Mouse (Mus musculus): Measurements from ENCODE around the gene Hk1. TPM values are rescaled to one million over a fixed set of nuclear protein-coding genes. Genes with fewer than 3 reads are reported as not detected.

The Hk1 gene
- polyA plus RNA-seq, 1 experiment: 10.0 TPM

- H3K4me3 ChIP-seq (ENCODE audit: low read depth, low read length): no peak overlapping the region
- no peaks in the 10 kb centered on the region for H3K36me3 ChIP-seq (ENCODE audit: control insufficient read depth, insufficient read depth, low read length)
- TF ChIP-seq POLR2A (IDR thresholded peaks at IDR 0.05; ENCODE audit: low read depth, low read length) (no peak), CTCF (IDR thresholded peaks at IDR 0.05; ENCODE audit: extremely low read depth, insufficient read length, insufficient replicate concordance, low read depth, low read length) (no peak)
- no peak overlapping the region for H3K27ac ChIP-seq (ENCODE audit: insufficient read depth, low read depth, low read length)
- H3K27me3 ChIP-seq (ENCODE audit: control insufficient read depth, insufficient read depth, low read length): no peaks in the 10 kb centered on the region
- H3K4me1 ChIP-seq (ENCODE audit: control insufficient read depth, insufficient read depth, insufficient read length, low read length): peaks cover 10% of the 10 kb centered on the region
- WGBS: 90% methylated on average over 11 of the region's 11 CpGs
Measured at GRCm38 (mm10) chr10:62308896-62309491, 70.7 kb downstream of the Hk1 start.

GRCm38 (mm10) chr10:62306483-62306882, 73.2 kb downstream of the Hk1 start:
- no peak overlapping the region for H3K4me3 ChIP-seq (ENCODE audit: low read depth, low read length)
- TF ChIP-seq POLR2A (IDR thresholded peaks at IDR 0.05; ENCODE audit: low read depth, low read length): no peak
- TF ChIP-seq CTCF (IDR thresholded peaks at IDR 0.05; ENCODE audit: extremely low read depth, insufficient read length, insufficient replicate concordance, low read depth, low read length): no peak
- H3K27me3 ChIP-seq (ENCODE audit: control insufficient read depth, insufficient read depth, low read length): no peaks in the 10 kb centered on the region
- H3K4me1 ChIP-seq (ENCODE audit: control insufficient read depth, insufficient read depth, insufficient read length, low read length): peaks cover 3% of the 10 kb centered on the region; the same call in 1 of the 2 replicates
- WGBS: 60% methylated on average over 3 of the region's 3 CpGs
- H3K36me3 ChIP-seq (ENCODE audit: control insufficient read depth, insufficient read depth, low read length): no peaks in the 10 kb centered on the region
- H3K27ac ChIP-seq (ENCODE audit: insufficient read depth, low read depth, low read length): no peak overlapping the region

GRCm38 (mm10) chr10:62305090-62305489, 74.6 kb downstream of the Hk1 start:
- no peaks in the 10 kb centered on the region for H3K36me3 ChIP-seq (ENCODE audit: control insufficient read depth, insufficient read depth, low read length)
- WGBS: 62% methylated on average over 6 of the region's 6 CpGs
- H3K27ac ChIP-seq (ENCODE audit: insufficient read depth, low read depth, low read length): no peak overlapping the region
- H3K4me1 ChIP-seq (ENCODE audit: control insufficient read depth, insufficient read depth, insufficient read length, low read length): 0 out of 2 replicates have a peak, but pooled peaks cover 3% of the 10 kb centered on the region
- no peak overlapping the region for H3K4me3 ChIP-seq (ENCODE audit: low read depth, low read length)
- H3K27me3 ChIP-seq (ENCODE audit: control insufficient read depth, insufficient read depth, low read length): no peaks in the 10 kb centered on the region
- TF ChIP-seq POLR2A (IDR thresholded peaks at IDR 0.05; ENCODE audit: low read depth, low read length) (no peak), CTCF (IDR thresholded peaks at IDR 0.05; ENCODE audit: extremely low read depth, insufficient read length, insufficient replicate concordance, low read depth, low read length) (no peak)

GRCm38 (mm10) chr10:62300006-62300827, 79.5 kb downstream of the Hk1 start:
- Histone ChIP-seq H3K27me3 (ENCODE audit: control insufficient read depth, insufficient read depth, low read length) (no peaks in the 10 kb centered on the region), H3K36me3 (ENCODE audit: control insufficient read depth, insufficient read depth, low read length) (peaks cover 4% of the 10 kb centered on the region; the same call in 1 of the 2 replicates), H3K27ac (ENCODE audit: insufficient read depth, low read depth, low read length) (no peak overlapping the region), H3K4me1 (ENCODE audit: control insufficient read depth, insufficient read depth, insufficient read length, low read length) (0 out of 2 replicates have a peak, but pooled peaks cover 3% of the 10 kb centered on the region), H3K4me3 (ENCODE audit: low read depth, low read length) (no peak overlapping the region)
- 50% methylated on average over 23 of the region's 23 CpGs for WGBS
- TF ChIP-seq POLR2A (IDR thresholded peaks at IDR 0.05; ENCODE audit: low read depth, low read length): no peak
- TF ChIP-seq CTCF (IDR thresholded peaks at IDR 0.05; ENCODE audit: extremely low read depth, insufficient read length, insufficient replicate concordance, low read depth, low read length): no peak

DNA sequence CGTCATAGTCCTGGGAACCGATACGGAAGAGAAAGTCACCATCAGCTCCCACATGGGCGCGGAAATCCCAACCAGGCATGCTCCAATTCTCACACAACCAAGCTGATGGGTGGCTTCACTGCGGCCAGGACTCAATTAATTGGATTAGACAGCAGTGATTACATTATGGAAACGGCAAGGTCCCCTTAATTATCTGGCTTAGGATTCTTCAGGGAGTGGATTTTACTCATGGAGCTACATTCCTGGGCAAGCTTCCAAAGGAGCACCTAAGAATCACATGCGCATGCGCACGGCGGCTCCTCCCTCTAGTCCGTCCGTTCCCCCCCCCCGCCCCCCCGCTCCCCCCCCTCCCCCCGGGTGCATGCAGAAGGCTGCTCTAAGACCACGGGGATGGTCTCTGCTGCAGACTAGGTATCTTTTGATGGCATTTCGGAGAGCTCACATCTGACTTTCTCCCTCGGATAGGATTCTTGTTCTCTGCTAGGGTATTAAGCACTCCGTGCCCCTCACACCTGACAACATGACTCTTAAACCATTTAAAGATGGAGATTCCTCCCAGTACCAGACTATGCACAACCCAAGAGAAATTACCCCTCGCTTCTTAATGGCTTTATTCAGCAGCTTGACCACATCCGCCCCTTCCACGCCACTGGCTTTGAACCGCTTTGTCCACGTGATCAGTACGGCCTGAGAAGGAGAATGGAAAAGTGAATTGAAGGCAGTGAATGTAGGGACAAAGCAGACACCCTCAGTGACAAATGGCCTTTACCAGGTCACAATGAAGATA, 83.4 kb downstream of the Hk1 start:
- Histone ChIP-seq H3K27me3 (ENCODE audit: control insufficient read depth, insufficient read depth, low read length) (no peaks in the 10 kb centered on the region), H3K4me1 (ENCODE audit: control insufficient read depth, insufficient read depth, insufficient read length, low read length) (0 out of 2 replicates have a peak, but pooled peaks cover 3% of the 10 kb centered on the region), H3K36me3 (ENCODE audit: control insufficient read depth, insufficient read depth, low read length) (peaks cover 4% of the 10 kb centered on the region; the same call in 1 of the 2 replicates), H3K4me3 (ENCODE audit: low read depth, low read length) (no peak overlapping the region), H3K27ac (ENCODE audit: insufficient read depth, low read depth, low read length) (no peak overlapping the region)
- TF ChIP-seq POLR2A (IDR thresholded peaks at IDR 0.05; ENCODE audit: low read depth, low read length): no peak
- TF ChIP-seq CTCF (IDR thresholded peaks at IDR 0.05; ENCODE audit: extremely low read depth, insufficient read length, insufficient replicate concordance, low read depth, low read length): no peak
- WGBS: 83% methylated on average over 20 of the region's 26 CpGs

DNA sequence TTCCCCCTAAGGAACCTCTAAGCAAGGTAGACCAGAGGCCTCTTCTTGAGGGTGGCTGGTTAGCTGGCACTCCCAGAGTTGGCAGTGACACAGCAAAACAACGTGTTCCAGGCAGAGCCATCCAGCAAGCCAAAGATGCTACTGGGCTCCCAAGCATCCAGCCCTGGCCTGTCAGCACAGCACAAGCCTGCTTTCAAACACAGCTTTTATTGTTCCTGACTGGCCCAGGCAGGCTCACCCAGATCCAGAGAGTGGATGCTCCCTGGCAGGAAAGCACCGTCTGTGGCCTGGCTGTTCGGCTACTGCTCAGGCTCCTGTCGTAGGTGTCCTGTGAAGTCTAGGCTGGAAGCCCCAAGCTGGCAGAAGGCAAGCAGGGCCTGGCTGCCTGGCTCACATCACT, 85.6 kb downstream of the Hk1 start:
- Histone ChIP-seq H3K4me1 (ENCODE audit: control insufficient read depth, insufficient read depth, insufficient read length, low read length) (no peaks in the 10 kb centered on the region), H3K4me3 (ENCODE audit: low read depth, low read length) (no peak overlapping the region), H3K36me3 (ENCODE audit: control insufficient read depth, insufficient read depth, low read length) (peaks cover 6% of the 10 kb centered on the region; the same call in 1 of the 2 replicates), H3K27ac (ENCODE audit: insufficient read depth, low read depth, low read length) (no peak overlapping the region), H3K27me3 (ENCODE audit: control insufficient read depth, insufficient read depth, low read length) (no peaks in the 10 kb centered on the region)
- 84% methylated on average over 4 of the region's 4 CpGs for WGBS
- TF ChIP-seq CTCF (IDR thresholded peaks at IDR 0.05; ENCODE audit: extremely low read depth, insufficient read length, insufficient replicate concordance, low read depth, low read length): no peak
- TF ChIP-seq POLR2A (IDR thresholded peaks at IDR 0.05; ENCODE audit: low read depth, low read length): no peak

All from small intestine, adult 2 months (tissue).